Mouse (Mus musculus): ENCODE measurements around the gene Prcd. TPM values are rescaled to one million over a fixed set of nuclear protein-coding genes. Genes with fewer than 3 reads are reported as not detected.
A peak's percentile ranks its signal among the peaks of the same experiment; 100 is the strongest.
"Not testable (repeated sequence)": the region's sequence is repeated elsewhere in the genome, so short reads cannot be mapped to it uniquely, and the experiment has no call there.

Gene Prcd
- polyA plus RNA-seq, 1 experiment from 2014 or later: 1.6 TPM

GRCm38 (mm10) chr11:116675429-116675828, 22.1 kb downstream of the Prcd start:
- H3K4me3 ChIP-seq (replicated peaks; ENCODE audit: low read length); H3K9ac ChIP-seq (ENCODE audit: low read length); H3K27me3 ChIP-seq (ENCODE audit: control insufficient read depth, insufficient read depth, low read length); H3K9me3 ChIP-seq (replicated peaks; ENCODE audit: control insufficient read depth, low read length); ATAC-seq (ENCODE audit: insufficient read depth, low FRiP score); H3K27ac ChIP-seq (ENCODE audit: low read length); H3K4me2 ChIP-seq (ENCODE audit: low read depth, low read length): not testable (repeated sequence)
- Histone ChIP-seq H3K36me3 (ENCODE audit: control insufficient read depth, insufficient read depth, low read length) (peaks cover 19% of the 10 kb centered on the region), H3K4me1 (ENCODE audit: control insufficient read depth, insufficient read depth, low read length) (peaks cover 18% of the 10 kb centered on the region)
- WGBS: 72% methylated on average over 6 of the region's 6 CpGs

DNA sequence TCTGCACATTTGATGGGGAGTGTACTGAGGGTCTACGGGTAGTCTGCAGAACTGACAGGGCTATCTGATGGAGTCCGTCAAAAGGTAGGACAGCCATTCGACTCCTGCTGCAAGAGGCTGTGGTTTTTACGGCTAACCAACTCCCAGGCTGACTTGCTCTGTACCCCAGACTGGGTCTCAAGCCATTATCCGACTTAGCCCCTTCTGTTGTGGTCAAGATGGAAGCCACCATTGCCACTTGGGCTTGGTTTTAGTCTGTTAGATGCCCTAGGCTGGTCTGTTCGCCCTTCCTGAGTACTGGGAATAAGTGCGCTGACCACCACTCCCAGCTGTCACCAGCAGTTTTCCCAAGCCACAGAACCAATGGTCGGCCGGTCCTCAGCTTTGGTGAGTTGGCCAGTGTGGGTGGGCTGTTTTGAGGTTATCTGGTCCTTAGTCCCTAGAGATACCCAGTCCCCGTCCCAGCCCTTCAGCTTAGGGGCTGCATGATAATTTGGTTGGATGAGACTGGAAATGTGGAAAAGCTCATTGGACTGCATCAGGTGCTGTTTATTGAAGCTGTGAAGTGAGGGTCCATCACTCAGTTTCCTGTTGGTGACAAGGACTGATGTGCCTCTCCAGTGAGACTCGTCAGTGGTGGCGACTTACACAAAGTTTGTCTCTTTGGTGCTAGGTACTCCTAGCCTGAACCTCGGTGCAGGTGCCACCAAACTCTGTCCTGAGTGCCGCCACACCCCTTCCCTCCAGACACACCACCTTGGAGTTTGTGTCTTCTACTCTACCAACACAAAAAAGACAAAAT, 23.0 kb downstream of the Prcd start:
- Histone ChIP-seq H3K4me2 (ENCODE audit: low read depth, low read length) (no peak overlapping the region), H3K4me3 (replicated peaks; ENCODE audit: low read length) (no peak overlapping the region), H3K27ac (ENCODE audit: low read length) (no peak overlapping the region), H3K4me1 (ENCODE audit: control insufficient read depth, insufficient read depth, low read length) (peaks cover 18% of the 10 kb centered on the region), H3K36me3 (ENCODE audit: control insufficient read depth, insufficient read depth, low read length) (peaks cover 19% of the 10 kb centered on the region), H3K9me3 (replicated peaks; ENCODE audit: control insufficient read depth, low read length) (no peaks in the 10 kb centered on the region), H3K27me3 (ENCODE audit: control insufficient read depth, insufficient read depth, low read length) (no peaks in the 10 kb centered on the region), H3K9ac (ENCODE audit: low read length) (no peak overlapping the region)
- ATAC-seq (ENCODE audit: insufficient read depth, low FRiP score): no peak
- WGBS: 88% methylated on average over 14 of the region's 14 CpGs

DNA sequence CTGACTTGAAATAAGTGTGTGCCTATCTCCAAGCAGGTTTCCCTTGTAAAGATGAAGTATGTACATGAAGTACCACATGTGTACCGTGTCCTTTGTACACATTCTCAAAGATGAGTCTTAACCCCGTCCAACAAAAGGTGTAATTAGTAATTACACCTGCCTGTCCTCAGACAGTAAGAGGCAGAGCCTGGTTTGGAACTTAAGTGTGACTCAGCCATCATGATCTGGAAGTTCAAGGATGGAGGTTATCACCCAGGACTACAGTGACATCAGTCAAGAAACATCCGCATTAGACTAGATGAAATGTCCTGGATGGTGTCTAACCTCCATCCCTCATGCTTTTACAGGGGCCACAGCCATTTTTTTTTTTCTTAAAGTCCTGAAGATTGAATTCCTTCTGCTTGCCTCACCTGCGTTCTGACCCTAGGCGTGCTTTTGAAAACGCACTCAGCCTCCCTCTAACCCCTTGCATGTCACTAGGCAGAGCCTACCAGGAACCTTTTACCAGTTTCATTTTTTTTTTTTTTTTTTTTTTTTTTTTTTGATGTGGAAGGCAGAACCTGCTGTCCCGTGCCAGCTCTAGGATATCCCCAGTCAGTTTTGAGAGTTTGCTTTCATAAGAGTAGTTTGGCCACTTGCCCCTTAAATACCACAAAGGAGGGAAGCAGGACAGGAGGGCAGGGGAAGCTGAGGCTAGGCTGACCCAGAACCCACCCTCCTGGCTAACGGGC, 24.5 kb downstream of the Prcd start:
- H3K27me3 ChIP-seq (ENCODE audit: control insufficient read depth, insufficient read depth, low read length): no peaks in the 10 kb centered on the region
- no peak overlapping the region for H3K4me3 ChIP-seq (replicated peaks; ENCODE audit: low read length)
- peaks cover 19% of the 10 kb centered on the region for H3K36me3 ChIP-seq (ENCODE audit: control insufficient read depth, insufficient read depth, low read length)
- 70% methylated on average over 8 of the region's 8 CpGs for WGBS
- H3K9me3 ChIP-seq (replicated peaks; ENCODE audit: control insufficient read depth, low read length): no peaks in the 10 kb centered on the region
- no peak overlapping the region for H3K27ac ChIP-seq (ENCODE audit: low read length)
- H3K4me1 ChIP-seq (ENCODE audit: control insufficient read depth, insufficient read depth, low read length): peaks cover 16% of the 10 kb centered on the region
- H3K4me2 ChIP-seq (ENCODE audit: low read depth, low read length): no peak overlapping the region
- ATAC-seq (ENCODE audit: insufficient read depth, low FRiP score): no peak
- no peak overlapping the region for H3K9ac ChIP-seq (ENCODE audit: low read length)

GRCm38 (mm10) chr11:116679148-116679547, 25.8 kb downstream of the Prcd start:
- Histone ChIP-seq H3K27me3 (ENCODE audit: control insufficient read depth, insufficient read depth, low read length) (no peaks in the 10 kb centered on the region), H3K9me3 (replicated peaks; ENCODE audit: control insufficient read depth, low read length) (no peaks in the 10 kb centered on the region), H3K4me1 (ENCODE audit: control insufficient read depth, insufficient read depth, low read length) (0 out of 2 replicates have a peak, but pooled peaks cover 9% of the 10 kb centered on the region), H3K4me3 (replicated peaks; ENCODE audit: low read length) (no peak overlapping the region), H3K27ac (ENCODE audit: low read length) (no peak overlapping the region), H3K36me3 (ENCODE audit: control insufficient read depth, insufficient read depth, low read length) (peaks cover 18% of the 10 kb centered on the region), H3K9ac (ENCODE audit: low read length) (no peak overlapping the region), H3K4me2 (ENCODE audit: low read depth, low read length) (no peak overlapping the region)
- WGBS: 89% methylated on average over 6 of the region's 6 CpGs
- ATAC-seq (ENCODE audit: insufficient read depth, low FRiP score): no peak

- peaks cover 11% of the 10 kb centered on the region for H3K36me3 ChIP-seq (ENCODE audit: control insufficient read depth, insufficient read depth, low read length)
- H3K9ac ChIP-seq (ENCODE audit: low read length): no peak overlapping the region
- H3K27me3 ChIP-seq (ENCODE audit: control insufficient read depth, insufficient read depth, low read length): no peaks in the 10 kb centered on the region
- 71% methylated on average over 23 of the region's 24 CpGs for WGBS
- H3K4me2 ChIP-seq (ENCODE audit: low read depth, low read length): no peak overlapping the region
- H3K9me3 ChIP-seq (replicated peaks; ENCODE audit: control insufficient read depth, low read length): no peaks in the 10 kb centered on the region
- H3K4me1 ChIP-seq (ENCODE audit: control insufficient read depth, insufficient read depth, low read length): 0 out of 2 replicates have a peak, but pooled peaks cover 3% of the 10 kb centered on the region
- H3K4me3 ChIP-seq (replicated peaks; ENCODE audit: low read length): no peak overlapping the region
- H3K27ac ChIP-seq (ENCODE audit: low read length): no peak overlapping the region
- no peak for ATAC-seq (ENCODE audit: insufficient read depth, low FRiP score)
Observed at GRCm38 (mm10) chr11:116680321-116681091, 27.2 kb downstream of the Prcd start.

- ATAC-seq (ENCODE audit: insufficient read depth, low FRiP score): no peak
- Histone ChIP-seq H3K27ac (ENCODE audit: low read length) (no peak overlapping the region), H3K9me3 (replicated peaks; ENCODE audit: control insufficient read depth, low read length) (no peaks in the 10 kb centered on the region), H3K36me3 (ENCODE audit: control insufficient read depth, insufficient read depth, low read length) (peaks cover 9% of the 10 kb centered on the region), H3K4me2 (ENCODE audit: low read depth, low read length) (no peak overlapping the region), H3K9ac (ENCODE audit: low read length) (no peak overlapping the region), H3K4me1 (ENCODE audit: control insufficient read depth, insufficient read depth, low read length) (0 out of 2 replicates have a peak, but pooled peaks cover 3% of the 10 kb centered on the region), H3K27me3 (ENCODE audit: control insufficient read depth, insufficient read depth, low read length) (no peaks in the 10 kb centered on the region), H3K4me3 (replicated peaks; ENCODE audit: low read length) (no peak overlapping the region)
- 80% methylated on average over 4 of the region's 4 CpGs for WGBS
Observed at GRCm38 (mm10) chr11:116681147-116681546, 27.8 kb downstream of the Prcd start.

- 65% methylated on average over 14 of the region's 14 CpGs for WGBS
- no peaks in the 10 kb centered on the region for H3K9me3 ChIP-seq (replicated peaks; ENCODE audit: control insufficient read depth, low read length)
- H3K9ac ChIP-seq (ENCODE audit: low read length): no peak overlapping the region
- no peak overlapping the region for H3K4me3 ChIP-seq (replicated peaks; ENCODE audit: low read length)
- no peaks in the 10 kb centered on the region; the same call in 1 of the 2 replicates for H3K36me3 ChIP-seq (ENCODE audit: control insufficient read depth, insufficient read depth, low read length)
- ATAC-seq (ENCODE audit: insufficient read depth, low FRiP score): peak; percentile 14; the same call in 1 of the 2 replicates
- H3K27ac ChIP-seq (ENCODE audit: low read length): no peak overlapping the region
- H3K4me2 ChIP-seq (ENCODE audit: low read depth, low read length): no peak overlapping the region
- H3K4me1 ChIP-seq (ENCODE audit: control insufficient read depth, insufficient read depth, low read length): 0 out of 2 replicates have a peak, but pooled peaks cover 3% of the 10 kb centered on the region
- H3K27me3 ChIP-seq (ENCODE audit: control insufficient read depth, insufficient read depth, low read length): no peaks in the 10 kb centered on the region
Observed at GRCm38 (mm10) chr11:116682501-116683144, 29.3 kb downstream of the Prcd start.

DNA sequence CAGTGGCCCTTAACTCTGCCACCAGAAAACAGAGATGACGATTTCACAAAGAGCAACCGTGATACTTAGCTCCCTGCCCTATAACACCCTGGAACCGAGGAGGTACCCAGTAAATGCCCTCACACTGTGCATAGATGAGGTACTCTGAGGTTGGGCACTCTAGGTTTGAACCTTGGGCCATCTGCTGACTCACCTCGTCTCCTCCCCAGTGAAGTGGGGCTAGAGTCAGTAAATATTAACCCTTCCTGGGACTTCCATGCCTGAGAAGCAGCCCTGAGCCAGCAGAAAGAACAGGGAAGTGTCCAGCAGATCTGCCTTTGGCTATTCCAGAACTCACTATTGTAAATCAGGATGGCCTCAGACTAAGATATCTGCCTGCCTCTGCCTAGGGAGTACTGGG, 30.4 kb downstream of the Prcd start:
- 68% methylated on average over 4 of the region's 4 CpGs for WGBS
- no peak for ATAC-seq (ENCODE audit: insufficient read depth, low FRiP score)

More for the DNA sequence above, 30.4 kb downstream of the Prcd start:
- Histone ChIP-seq H3K4me1 (ENCODE audit: control insufficient read depth, insufficient read depth, low read length) (0 out of 2 replicates have a peak, but pooled peaks cover 3% of the 10 kb centered on the region), H3K4me2 (ENCODE audit: low read depth, low read length) (no peak overlapping the region), H3K9ac (ENCODE audit: low read length) (no peak overlapping the region), H3K36me3 (ENCODE audit: control insufficient read depth, insufficient read depth, low read length) (no peaks in the 10 kb centered on the region; the same call in 1 of the 2 replicates), H3K27ac (ENCODE audit: low read length) (no peak overlapping the region), H3K9me3 (replicated peaks; ENCODE audit: control insufficient read depth, low read length) (no peaks in the 10 kb centered on the region), H3K27me3 (ENCODE audit: control insufficient read depth, insufficient read depth, low read length) (no peaks in the 10 kb centered on the region), H3K4me3 (replicated peaks; ENCODE audit: low read length) (no peak overlapping the region)

Measured in stomach, embryonic 16.5 days (tissue).